Mouse (Mus musculus) spleen, embryonic (tissue): ENCODE data around the gene Hspb2.

Experiments used
- CTCF ChIA-PET: fragments of 350-600 bp; sonication (Branson Sonifier 250); formaldehyde crosslinking; loops from one replicate; lab custom pipeline; 2022; lab: Charles Lee

Gene Hspb2

GRCm38 (mm10) chr9:50718878-50719277, 33.3 kb downstream of the Hspb2 start:
- CTCF ChIA-PET, result interaction anchor here (0.6 kb wide), 1 partner anchor 40 kb away, joined by 5 read pairs; no protein-coding TSS in a partner anchor

GRCm38 (mm10) chr9:50714188-50714587, 38.0 kb downstream of the Hspb2 start:
- CTCF ChIA-PET, result no interaction called here

- CTCF ChIA-PET, result no interaction called here
Measured at GRCm38 (mm10) chr9:50711337-50711736, 40.8 kb downstream of the Hspb2 start.

- CTCF ChIA-PET, result interaction anchor here (0.7 kb wide), 1 partner anchor 30 kb away, joined by 3 read pairs; the partner anchor contains the start of gene Dixdc1
Measured at GRCm38 (mm10) chr9:50709108-50709507, 43.0 kb downstream of the Hspb2 start.

- CTCF ChIA-PET, result no interaction called here
Measured at GRCm38 (mm10) chr9:50704907-50705306, 47.2 kb downstream of the Hspb2 start.
